Mouse (Mus musculus) liver, embryonic 11.5 days (tissue): Measurements from ENCODE around the gene Mthfsl. TPM values are rescaled to one million over a fixed set of nuclear protein-coding genes. Genes with fewer than 3 reads are reported as not detected.
A peak's percentile ranks its signal among the peaks of the same experiment; 100 is the strongest.
"Not testable (repeated sequence)": the region's sequence is repeated elsewhere in the genome, so short reads cannot be mapped to it uniquely, and the experiment has no call there.

Source experiments
- ATAC-seq: fragments of 200-750 bp; cut with Nextera tagmentation; replicated peaks from 2 replicates; pipeline ENCODE4 v1.8.0; 2017; ENCODE audit warnings: moderate number of reproducible peaks, mild to moderate bottlenecking, moderate TSS enrichment, moderate library complexity; ENCODE audit not compliant: low FRiP score
- DNase-seq: peaks from one replicate; pipeline ENCODE4 v3.0.0-alpha.2; 2017; ENCODE audit warnings: low spot score
- H3K27ac ChIP-seq: fragments of 300-500 bp; sonication (generic); 2 replicates; pipeline ENCODE4 v1.5.1; 2014; ENCODE audit warnings: mild to moderate bottlenecking, low read depth, low read length, control low read depth
- H3K27me3 ChIP-seq: fragments of 300-500 bp; sonication (generic); replicated peaks from 2 replicates; pipeline ENCODE4 v1.6.1; 2014; ENCODE audit warnings: low read length, mixed read lengths; ENCODE audit not compliant: control insufficient read depth, insufficient read depth
- H3K36me3 ChIP-seq: fragments of 300-500 bp; sonication (generic); 2 replicates; pipeline ENCODE4 v1.6.1; 2014; ENCODE audit warnings: mild to moderate bottlenecking, low read length, moderate library complexity, mixed read lengths; ENCODE audit not compliant: control insufficient read depth, insufficient read depth
- H3K4me1 ChIP-seq: fragments of 300-500 bp; sonication (generic); replicated peaks from 2 replicates; pipeline ENCODE4 v1.6.1; 2014; ENCODE audit warnings: low read length, mixed read lengths; ENCODE audit not compliant: control insufficient read depth, insufficient read depth
- H3K4me2 ChIP-seq: fragments of 300-500 bp; sonication (generic); 2 replicates; pipeline ENCODE4 v1.6.1; 2014; ENCODE audit warnings: mild to moderate bottlenecking, control low read depth, moderate library complexity
- H3K4me3 ChIP-seq: fragments of 300-500 bp; sonication (generic); 2 replicates; pipeline ENCODE4 v1.5.1; 2014; ENCODE audit warnings: low read depth, low read length, control low read depth
- H3K9ac ChIP-seq: fragments of 300-500 bp; sonication (generic); 2 replicates; pipeline ENCODE4 v1.6.1; 2014; ENCODE audit warnings: low read depth, low read length, control low read depth
- H3K9me3 ChIP-seq: fragments of 300-500 bp; sonication (generic); 2 replicates; pipeline ENCODE4 v1.6.1; 2016; ENCODE audit warnings: low read length, inconsistent platforms, mixed read lengths; ENCODE audit not compliant: control insufficient read depth
- WGBS: fragments of 180-500 bp; shearing (Covaris S2); extraction: QIAGEN DNeasy Blood & Tissue Kit; methylation state at CpG from one replicate; pipeline ENCODE4 v1.1.7; 2014; 5-methylcytosine and 5-hydroxymethylcytosine counted together
- polyA plus RNA-seq: library from polyadenylated mRNA; unstranded; fragments of >200 nt; fragmentation: Nextera tagmentation; extraction: Ambion mirVana; gene quantifications from 2 replicates; pipeline ENCODE4 v1.2.1, GENCODE M21; 2014

The Mthfsl gene
- 30.7 and 33.4 TPM in 2 replicates for polyA plus RNA-seq

DNA sequence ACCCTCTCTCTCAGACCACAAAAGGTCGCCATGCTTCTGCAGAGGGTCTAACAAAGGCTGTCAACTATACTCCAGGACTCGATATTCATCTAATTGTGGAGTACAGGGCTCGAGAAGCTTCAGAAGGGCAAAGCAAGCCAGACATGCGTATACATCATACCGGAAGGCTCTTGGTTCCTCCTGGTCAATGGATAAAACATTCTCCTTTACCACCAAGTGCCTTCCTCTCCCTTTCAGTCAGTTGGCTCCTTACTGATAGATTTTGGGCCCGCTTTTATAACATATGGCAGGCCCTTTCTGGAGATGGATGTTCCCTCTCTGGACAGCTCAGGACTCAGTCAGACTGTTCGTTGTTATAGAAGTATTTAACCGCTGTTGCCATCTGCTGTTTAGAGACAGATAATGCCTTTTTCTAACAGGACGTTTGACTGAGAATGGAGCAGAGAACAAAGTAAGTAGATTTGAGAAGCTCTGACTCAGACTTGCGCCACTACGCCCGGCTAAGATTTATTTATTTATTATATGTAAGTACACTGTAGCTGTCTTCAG is at the start of gene Mthfsl:
Gene Mthfsl, minus strand, starts transcription at position 308 of the 549 bp plus-strand sequence.
- H3K27me3 ChIP-seq, H3K9me3 ChIP-seq, H3K36me3 ChIP-seq, H3K9ac ChIP-seq, H3K4me1 ChIP-seq, DNase-seq: not testable (repeated sequence)
- peak; percentile 47 for ATAC-seq
- peak within 1 kb of the TSS; percentile 35 for H3K4me3 ChIP-seq
- 30% methylated on average over 11 of the region's 12 CpGs for WGBS
- peak within 1 kb of the TSS; percentile 68 for H3K27ac ChIP-seq
- peak within 1 kb of the TSS; percentile 53 for H3K4me2 ChIP-seq

DNA sequence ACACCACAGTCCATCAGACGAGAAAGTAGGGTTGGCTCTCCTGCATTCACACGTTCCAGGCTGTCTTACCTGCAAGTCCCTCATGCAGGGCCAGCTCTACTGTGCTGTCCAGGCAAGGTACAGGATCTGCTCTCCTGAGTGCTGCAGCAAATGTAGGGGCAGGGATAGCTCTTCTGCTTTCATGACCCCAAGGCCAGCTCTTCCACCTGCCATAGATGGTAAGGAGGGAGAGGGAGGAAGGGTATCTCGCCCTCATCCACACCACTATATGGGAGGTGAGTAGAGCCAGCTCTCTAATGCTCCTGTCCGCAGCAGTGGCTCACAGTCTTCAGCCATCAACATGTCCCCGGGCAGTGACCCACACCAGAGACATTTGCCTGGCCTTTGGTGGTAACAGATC is 49.4 kb upstream of the Mthfsl start:
- H3K27ac ChIP-seq, H3K4me2 ChIP-seq, H3K9me3 ChIP-seq, DNase-seq, ATAC-seq, H3K4me1 ChIP-seq, H3K36me3 ChIP-seq, H3K9ac ChIP-seq, H3K4me3 ChIP-seq, H3K27me3 ChIP-seq: not testable (repeated sequence)
- 88% methylated on average over 4 of the region's 5 CpGs for WGBS

DNA sequence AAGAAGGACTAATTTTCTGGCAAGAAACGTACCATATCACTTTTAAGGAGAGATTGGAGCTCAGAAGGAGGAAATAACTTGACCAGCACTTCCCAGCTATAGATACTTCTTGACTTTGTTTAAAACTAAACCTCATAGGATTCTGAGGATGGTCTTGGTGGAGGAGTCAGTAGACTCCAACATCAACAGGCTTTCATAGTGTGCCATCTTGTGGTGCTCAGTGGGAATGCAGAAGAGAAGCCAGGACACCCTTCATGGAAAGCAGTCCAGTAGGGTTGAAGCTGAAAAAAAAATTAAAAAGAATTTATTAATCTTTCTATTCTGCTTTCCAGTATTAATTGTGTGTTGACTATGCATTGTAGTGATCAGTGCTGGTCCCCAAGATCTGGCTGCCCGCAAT is 26.6 kb upstream of the Mthfsl start:
- H3K27me3 ChIP-seq, ATAC-seq, H3K27ac ChIP-seq, H3K9ac ChIP-seq, H3K4me2 ChIP-seq, H3K4me3 ChIP-seq, H3K9me3 ChIP-seq, H3K36me3 ChIP-seq, H3K4me1 ChIP-seq, DNase-seq: not testable (repeated sequence)
- WGBS = no CpG with 5 or more reads among the region's 2 CpGs

DNA sequence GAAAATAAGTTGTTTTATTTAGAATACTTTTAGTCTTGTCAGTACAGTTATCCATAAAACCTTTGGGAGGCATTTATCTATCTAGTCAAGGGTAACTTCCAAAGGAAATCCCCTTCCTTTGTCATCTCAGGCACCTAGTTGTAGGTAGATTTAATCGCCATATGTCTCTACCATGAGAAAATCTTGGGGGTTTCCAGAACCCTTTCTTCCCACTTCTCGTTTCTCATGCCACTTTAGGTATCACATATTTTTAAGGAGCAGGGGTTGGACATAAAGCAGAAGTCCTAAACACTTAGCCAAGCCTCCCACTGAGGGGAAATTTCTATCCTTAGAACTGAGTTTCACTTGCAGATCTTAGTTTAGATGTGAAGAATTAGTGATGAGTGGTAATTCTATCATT is 25.9 kb upstream of the Mthfsl start:
- not testable (repeated sequence) for ATAC-seq, DNase-seq, H3K36me3 ChIP-seq, H3K9me3 ChIP-seq, H3K9ac ChIP-seq, H3K27me3 ChIP-seq, H3K4me3 ChIP-seq, H3K4me2 ChIP-seq, H3K4me1 ChIP-seq, H3K27ac ChIP-seq
- WGBS = 67% methylated on average over 1 of the region's 2 CpGs

DNA sequence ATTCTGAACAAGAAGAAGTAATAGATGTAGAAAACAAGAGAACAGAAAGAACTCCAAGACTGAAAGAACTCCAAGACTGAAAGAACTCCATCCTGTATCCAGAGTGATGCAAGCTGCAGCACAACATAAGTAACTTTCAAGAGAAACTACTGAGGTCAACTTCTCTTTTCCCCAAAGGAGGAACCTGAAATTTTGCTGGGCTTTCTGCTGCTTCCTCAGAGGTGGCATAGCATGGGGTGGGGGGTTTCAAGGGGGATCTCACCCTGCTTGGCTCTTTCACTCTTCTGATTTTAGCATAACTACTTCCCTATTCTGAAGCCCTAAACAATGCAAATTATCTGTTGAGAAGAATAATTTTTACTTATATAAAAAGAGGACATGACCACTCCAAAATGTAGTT is 15.2 kb upstream of the Mthfsl start:
- H3K9ac ChIP-seq, H3K27me3 ChIP-seq, H3K36me3 ChIP-seq, H3K9me3 ChIP-seq, ATAC-seq, H3K4me3 ChIP-seq, H3K27ac ChIP-seq, H3K4me2 ChIP-seq, H3K4me1 ChIP-seq, DNase-seq: not testable (repeated sequence)

DNA sequence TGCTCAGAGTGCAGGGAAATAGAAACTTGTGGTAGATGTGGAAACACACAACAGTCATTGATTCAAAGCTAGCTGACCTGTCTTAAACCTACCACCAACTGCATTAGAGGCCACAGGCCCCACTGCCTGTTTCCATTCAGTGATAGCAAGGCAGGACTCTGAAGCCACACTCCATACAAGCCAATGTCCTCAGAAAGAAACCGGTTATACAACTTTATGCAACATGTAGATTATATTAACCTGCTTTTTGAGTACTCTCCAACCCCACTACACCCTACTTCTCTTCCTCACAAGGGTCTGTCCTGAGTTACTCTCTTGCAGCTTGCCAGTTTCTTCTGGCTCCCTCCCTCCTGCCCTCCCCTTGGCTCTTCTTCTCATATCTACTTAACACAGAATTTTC is 13.1 kb upstream of the Mthfsl start:
- not testable (repeated sequence) for H3K36me3 ChIP-seq, H3K27me3 ChIP-seq, H3K4me2 ChIP-seq, H3K9me3 ChIP-seq, H3K4me1 ChIP-seq, DNase-seq, ATAC-seq, H3K9ac ChIP-seq, H3K4me3 ChIP-seq, H3K27ac ChIP-seq
- WGBS = 70% methylated on average over 1 of the region's 1 CpGs

DNA sequence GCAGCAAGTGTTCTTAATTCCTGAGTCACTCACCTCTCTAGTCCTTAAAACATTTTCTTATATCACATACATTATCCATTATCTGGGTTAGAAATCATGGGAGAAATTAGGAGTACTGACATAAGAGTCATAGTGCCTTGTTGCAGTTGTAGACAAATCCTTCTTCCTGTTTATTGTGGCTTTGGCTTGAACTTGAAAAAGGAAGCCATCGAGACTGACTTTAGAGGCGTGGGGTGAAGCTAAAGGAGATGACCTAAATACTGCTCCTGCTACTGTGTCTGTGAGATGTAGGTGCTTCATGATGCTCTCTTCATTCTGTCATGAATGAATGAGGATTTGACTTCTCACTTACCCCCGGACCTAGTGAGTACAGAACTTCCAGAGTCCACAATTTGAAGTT is 12.2 kb upstream of the Mthfsl start:
- H3K27ac ChIP-seq, H3K9ac ChIP-seq, H3K4me3 ChIP-seq, DNase-seq, H3K36me3 ChIP-seq, ATAC-seq, H3K4me2 ChIP-seq, H3K4me1 ChIP-seq, H3K9me3 ChIP-seq, H3K27me3 ChIP-seq: not testable (repeated sequence)
- WGBS = 65% methylated on average over 1 of the region's 3 CpGs

DNA sequence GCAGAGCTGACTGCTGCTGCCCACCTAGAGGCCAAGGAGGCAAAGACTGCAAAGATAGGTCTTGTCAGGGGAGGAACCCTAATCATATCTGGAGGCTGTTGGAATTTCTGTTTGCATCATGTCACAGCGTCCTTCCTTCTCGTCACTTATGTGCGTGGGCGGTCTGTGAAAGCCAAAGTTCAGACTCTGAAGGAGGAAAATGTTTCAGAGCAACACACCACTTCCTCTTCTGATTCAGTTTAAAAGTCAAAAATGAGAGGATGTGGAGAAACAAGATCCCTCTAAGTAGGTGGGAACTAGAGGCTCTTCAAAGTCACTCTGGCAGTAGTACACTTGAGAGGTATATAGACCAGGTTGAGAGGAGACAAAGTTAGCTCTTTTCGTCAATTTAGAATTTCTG is 11.6 kb upstream of the Mthfsl start, which contains the start of gene Bcl2a1d:
Gene Bcl2a1d, minus strand, starts transcription at position 187 of the 400 bp plus-strand sequence.
- H3K27ac ChIP-seq, H3K36me3 ChIP-seq, H3K9me3 ChIP-seq, H3K27me3 ChIP-seq, H3K4me2 ChIP-seq, DNase-seq, H3K9ac ChIP-seq, H3K4me1 ChIP-seq, ATAC-seq, H3K4me3 ChIP-seq: not testable (repeated sequence)
- 66% methylated on average over 5 of the region's 5 CpGs for WGBS

DNA sequence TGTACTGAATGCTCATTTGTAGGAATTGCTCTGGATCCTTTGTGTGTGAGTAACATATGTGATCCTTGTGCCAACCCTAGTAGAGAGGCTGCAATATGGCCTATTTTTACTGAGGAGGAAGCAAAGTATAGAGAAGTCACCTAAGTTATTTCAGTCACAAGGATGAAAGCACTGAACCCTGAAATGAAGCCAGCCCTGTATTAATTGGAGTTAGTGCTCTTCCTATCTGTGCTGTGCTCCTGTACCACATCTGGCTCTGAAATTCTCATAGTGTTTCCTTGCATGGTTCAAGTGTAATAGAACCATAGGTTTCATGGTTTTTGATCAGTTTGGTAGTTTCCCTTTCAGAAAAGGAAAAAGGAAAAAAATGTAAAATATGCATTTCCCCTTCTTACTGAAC is 8.2 kb upstream of the Mthfsl start:
- H3K27me3 ChIP-seq, H3K9ac ChIP-seq, H3K36me3 ChIP-seq, H3K4me3 ChIP-seq, H3K9me3 ChIP-seq, H3K4me2 ChIP-seq, H3K4me1 ChIP-seq, DNase-seq, H3K27ac ChIP-seq, ATAC-seq: not testable (repeated sequence)
